Mouse (Mus musculus): ENCODE results near the gene Phf14.

DNA sequence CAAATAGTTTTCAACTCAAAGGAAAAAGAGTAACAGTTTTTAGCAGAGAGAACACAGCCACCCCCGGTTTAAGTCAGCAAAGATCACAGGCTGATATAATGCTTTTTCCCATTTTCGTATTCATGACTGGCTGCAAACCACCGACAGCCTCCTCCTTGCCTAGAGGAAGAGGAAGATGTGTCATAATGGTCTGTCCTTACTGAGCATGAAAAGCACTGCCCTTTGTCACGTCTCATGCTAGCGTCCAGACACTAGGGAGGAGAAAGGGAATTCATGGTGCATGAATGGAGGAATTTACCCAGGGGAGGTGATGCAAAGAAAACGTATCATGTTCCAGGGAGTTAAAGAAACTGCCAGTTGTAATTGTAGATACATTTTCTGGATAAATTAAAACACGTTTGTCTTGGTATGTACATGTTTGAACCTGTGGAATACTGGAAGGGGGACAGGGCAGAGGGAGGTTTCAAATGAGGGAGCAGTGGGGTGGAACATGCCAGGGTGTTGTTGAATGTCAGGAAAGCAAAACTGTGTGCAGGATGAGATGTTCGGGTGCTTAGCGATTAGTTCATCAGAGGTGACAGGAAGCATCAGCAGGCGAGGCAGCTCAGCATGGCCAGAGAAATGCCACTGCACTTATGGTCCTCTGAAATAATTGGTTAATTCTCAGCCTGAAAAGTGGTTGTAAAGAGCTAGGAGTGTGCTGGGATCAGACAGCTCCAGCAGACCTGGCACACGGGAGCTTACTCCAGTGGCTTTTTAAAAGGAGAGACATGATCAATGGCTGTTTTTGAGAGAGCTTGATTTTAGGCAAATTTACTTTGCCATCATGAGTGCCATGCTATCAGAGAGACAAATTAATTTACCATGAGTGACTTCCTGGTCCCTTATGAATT lies 209.6 kb downstream of the Phf14 start:
- no peak for TF ChIP-seq POLR2A (IDR thresholded peaks at IDR 0.05; ENCODE audit: low read depth, low read length)
- no peak for TF ChIP-seq CTCF (IDR thresholded peaks at IDR 0.05; ENCODE audit: extremely low read depth, insufficient read length, insufficient replicate concordance, low read depth, low read length)

All from small intestine, adult 2 months (tissue).